Mouse (Mus musculus) liver, adult (tissue): Measurements from ENCODE around the gene Olig2.

ENCODE experiments used
- GATA4 ChIP-seq: IDR thresholded peaks from 2 replicates; pipeline ENCODE4 v1.6.1; 2014; ENCODE audit warnings: mild to moderate bottlenecking, low read length; ENCODE audit not compliant: insufficient replicate concordance

Gene Olig2

DNA sequence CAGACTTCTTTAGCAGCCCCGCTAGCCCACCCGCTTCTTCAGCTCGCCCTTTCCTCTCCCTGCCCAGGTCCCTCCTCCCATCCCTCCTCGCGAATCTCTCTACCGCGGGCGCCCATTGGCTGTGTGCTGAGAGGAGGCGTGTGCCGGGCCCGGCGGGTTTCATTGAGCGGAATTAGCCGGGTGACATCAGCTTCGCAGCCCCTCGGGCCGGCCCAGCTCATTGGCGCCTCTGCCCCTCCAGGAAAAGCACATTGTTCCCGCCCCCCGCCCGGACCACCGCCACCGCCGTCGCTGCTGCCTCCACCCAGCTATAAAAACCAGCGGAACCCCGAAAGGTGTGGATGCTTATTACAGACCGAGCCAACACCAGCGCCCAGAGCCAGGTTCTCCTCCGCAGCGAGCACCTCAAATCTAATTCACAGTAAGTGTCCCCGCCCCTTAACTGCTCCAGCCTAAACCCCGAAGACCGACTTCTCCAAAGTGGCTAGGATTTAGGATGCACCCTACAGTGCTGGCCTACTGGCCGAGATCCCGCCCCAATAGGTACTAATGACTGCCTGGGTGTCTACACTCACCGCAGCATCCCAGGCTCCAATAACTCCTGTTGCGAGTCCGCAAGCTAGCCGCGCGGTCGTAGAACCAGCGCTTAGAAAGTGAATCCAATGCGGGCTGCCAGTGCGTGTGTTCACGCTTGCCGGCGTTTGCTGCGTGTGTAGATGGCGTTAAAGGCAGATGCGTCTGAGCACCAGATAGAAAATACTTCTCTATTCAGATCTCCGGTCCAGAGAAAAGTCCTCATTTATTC, at the start of gene Olig2:
TSS of gene Olig2 (plus strand) at position 225 of the 805 bp plus-strand sequence.
- TF ChIP-seq GATA4: no peak

- TF ChIP-seq GATA4: no peak
Measured at GRCm38 (mm10) chr16:91175892-91176291, 49.4 kb upstream of the Olig2 start.

GRCm38 (mm10) chr16:91187046-91187445, 38.2 kb upstream of the Olig2 start:
- no peak for TF ChIP-seq GATA4

DNA sequence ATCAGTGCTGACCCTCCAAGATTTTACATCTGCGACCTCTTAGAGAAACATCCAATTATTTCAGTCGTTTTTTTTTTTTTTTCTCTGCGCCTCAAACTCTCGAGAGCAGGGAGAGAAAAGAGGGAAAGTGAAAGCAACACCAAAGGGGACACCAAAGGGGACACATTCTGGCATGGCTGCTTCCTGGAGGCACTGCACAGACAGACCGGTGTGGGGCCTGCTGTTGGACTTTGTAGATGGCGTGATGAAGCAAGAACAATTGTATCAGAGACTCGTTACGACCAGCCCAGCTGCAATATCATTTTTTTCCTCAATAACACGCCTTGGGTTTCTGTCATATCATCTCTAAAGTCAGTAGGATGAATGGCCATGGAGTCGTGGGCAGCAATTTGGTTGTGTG, 37.6 kb upstream of the Olig2 start:
- no peak for TF ChIP-seq GATA4

DNA sequence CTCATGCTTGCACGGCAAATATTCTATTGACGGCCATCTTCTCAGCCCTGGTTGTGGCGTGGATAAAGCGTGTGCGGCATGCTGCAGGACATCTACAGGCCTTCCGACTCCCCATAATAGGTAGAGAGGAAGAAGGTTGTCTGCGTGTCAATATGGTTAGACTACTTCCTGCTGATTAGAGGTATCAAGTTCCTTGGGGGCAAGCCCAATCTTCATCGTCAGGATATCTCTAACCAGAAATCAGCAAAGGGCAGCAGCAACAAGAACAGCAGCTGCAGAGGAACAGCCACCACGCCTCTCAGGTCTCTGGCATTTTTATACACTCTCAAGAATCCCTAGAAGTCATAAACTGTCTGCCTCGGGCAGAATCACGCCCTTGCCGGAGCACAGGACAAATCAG, 37.0 kb upstream of the Olig2 start:
- no peak for TF ChIP-seq GATA4

DNA sequence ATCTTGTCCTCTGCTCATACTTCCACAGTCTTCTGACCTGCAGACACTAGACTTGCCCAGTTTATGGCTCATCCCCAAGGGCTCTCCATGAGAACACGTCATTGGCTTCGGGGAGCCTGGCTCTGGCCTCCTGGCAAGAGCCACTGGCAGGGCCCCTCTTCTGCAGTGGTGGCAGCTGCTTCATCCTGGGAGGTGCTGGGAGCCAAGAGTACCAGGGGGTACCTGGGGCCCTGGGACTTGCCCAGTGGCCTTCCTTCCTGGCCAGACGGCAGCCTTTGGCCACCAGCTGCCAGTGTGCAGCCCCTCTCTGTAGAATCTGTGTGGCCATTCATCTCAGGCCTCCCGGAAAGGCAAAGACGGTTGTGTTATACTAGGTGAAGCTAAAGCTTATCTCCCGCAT, 34.0 kb upstream of the Olig2 start:
- TF ChIP-seq GATA4: no peak

DNA sequence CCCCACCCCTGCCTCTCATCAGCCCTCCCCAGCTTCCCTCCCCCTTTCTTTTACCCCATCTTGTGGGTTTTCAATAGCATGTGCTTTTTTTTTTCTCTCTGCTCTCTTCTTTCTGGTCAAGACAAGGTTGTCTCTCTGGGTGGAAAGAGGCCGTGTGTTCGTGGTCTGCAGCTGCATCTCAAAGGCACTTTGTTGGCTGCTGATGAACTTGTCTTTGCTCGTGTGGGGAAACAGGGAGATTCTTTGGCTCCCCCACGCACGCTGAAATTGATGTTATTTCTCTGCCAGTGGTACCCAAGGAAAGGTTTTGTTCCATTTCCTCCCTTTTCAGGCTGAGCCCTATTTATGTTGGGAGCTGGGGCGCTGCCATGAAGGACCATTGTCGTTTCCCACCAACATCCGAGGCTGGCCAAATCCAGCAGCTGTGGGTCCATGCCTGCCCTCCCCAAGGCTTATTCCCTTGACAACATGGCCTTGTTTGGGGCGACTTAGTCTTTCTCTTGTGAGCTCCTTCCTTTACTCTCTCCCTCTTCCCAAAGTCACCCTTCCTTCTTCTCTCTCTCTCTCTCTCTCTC, 33.5 kb upstream of the Olig2 start:
- TF ChIP-seq GATA4: no peak

- no peak for TF ChIP-seq GATA4
Measured at GRCm38 (mm10) chr16:91192672-91193354, 32.4 kb upstream of the Olig2 start.

DNA sequence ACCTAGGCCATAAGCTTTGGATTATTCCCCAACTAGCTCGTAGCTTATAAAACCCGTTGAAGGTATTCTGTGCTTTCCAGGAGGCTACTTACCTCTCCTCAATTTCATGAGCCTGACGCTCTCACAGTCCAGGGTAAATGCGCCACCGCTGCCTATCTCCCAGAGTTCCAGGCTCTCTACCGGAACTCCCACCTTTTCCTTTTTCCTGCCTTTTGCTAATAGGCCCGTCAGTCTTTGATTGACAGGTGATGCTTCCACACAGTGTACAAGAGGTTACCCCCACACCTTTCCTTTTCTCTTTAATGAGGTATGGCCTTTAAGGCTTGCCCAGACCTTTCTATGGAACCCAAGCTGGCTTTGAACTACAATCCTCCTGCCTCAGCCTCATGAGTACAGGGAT, 25.4 kb upstream of the Olig2 start:
- TF ChIP-seq GATA4: no peak

DNA sequence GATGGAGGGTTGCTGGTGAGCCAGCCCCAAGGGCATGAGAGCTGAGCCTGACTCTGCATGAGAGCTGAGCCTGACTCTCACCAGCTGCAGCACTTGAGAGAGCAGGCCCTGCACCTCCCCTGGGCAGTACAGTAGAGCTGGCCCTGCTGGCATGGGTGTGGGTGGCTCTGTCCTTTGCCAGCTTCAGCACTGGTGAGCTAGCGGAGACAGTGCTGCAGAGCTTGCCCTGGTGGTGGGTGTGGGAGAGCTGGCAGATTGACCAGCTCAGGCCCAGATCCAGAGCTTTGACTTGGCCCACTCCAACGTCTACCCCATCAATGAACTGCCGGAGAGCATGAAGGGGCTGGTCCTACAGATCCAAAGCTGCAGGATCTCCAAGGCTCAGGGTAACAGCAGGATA, 22.3 kb upstream of the Olig2 start:
- no peak for TF ChIP-seq GATA4

GRCm38 (mm10) chr16:91206371-91206770, 18.9 kb upstream of the Olig2 start:
- no peak for TF ChIP-seq GATA4

DNA sequence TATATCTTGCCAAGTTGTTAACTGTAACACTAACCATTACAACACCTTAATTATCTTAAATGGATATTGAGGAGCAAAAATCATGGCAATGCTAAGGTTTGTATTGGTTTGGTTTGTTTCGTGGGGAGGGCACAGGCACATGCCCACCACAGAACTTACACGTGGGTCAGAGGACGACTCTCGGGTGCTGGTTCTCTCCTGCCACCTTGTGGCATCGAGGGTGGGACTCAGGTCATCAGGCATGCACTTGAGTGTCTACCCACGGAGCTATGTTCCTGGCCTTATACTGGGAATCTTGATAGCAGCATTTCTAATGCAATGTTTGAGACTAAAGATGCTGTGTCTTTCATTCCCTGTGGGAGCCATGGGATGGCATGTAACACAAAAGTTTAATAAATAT, 8.2 kb upstream of the Olig2 start:
- no peak for TF ChIP-seq GATA4

- TF ChIP-seq GATA4: no peak
Measured at GRCm38 (mm10) chr16:91217948-91218347, 7.3 kb upstream of the Olig2 start.

GRCm38 (mm10) chr16:91219246-91219645, 6.0 kb upstream of the Olig2 start:
- TF ChIP-seq GATA4: no peak

GRCm38 (mm10) chr16:91222171-91222642, 3.0 kb upstream of the Olig2 start:
- TF ChIP-seq GATA4: no peak

GRCm38 (mm10) chr16:91222643-91223271, 2.5 kb upstream of the Olig2 start:
- TF ChIP-seq GATA4: no peak

DNA sequence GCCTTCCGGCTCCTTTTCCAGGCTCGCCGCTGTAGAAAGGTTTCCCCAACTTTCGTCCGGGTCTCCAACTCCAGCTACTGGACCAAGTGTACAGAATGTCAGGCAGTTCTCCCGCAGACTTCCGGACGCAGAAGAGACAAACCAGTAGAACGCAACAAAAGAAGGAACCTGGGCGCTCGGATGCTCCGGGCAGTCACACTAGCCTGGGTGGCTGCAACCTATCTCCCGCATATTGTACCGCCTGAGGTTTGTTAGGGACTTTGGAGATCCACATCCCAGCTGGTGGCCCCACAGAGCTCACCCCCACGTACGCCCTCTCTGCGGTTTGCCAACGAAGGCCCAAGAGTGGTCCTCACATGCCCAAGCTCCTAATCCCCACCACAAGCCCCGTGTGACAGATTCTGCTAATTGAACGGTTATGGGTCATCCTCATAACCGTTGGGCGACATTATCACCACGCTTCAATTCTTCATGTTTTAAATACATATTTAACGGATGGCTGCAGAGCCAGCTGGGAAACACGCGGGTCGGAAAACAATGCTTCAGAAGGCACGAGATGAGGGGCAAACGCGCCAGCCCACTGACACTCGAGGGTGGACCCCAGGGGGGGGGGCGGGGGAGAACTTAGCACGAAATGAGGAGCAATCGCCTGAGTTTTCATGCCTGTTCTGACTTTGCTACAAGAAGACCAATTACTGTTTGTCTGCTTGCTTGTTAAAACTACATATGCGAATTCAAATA, 1.8 kb upstream of the Olig2 start:
- no peak for TF ChIP-seq GATA4
